Mouse (Mus musculus) right cerebral cortex, postnatal 25 days (tissue): ENCODE results near the gene Lamb3.

Experiments used
- DNase-seq: peaks from one replicate; pipeline ENCODE4 v3.0.0; 2022

Lamb3 gene

GRCm38 (mm10) chr1:193207503-193207902 lies at the start of gene Lamb3:
TSS of gene Lamb3 (plus strand) at chr1:193207699.
- DNase-seq: no peak

DNA sequence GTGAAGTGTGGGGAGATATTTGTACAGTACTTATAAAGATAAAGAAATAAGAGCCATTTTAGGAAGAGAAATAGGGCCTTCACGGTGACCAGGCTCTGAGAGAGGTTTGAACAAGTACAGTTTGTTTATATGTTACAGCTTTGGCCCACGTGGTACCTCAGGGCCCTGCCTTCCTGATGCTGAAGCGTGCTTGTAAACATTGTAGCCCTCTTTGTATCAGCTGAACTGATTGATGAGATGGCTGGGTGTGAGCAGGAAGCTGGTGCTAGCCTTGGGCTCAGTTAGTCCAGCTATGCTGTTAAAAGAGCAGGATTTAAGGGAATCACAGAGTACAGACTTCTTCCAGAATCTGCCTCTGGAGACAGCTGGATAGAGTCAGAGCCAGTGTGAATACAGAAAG lies 48.3 kb upstream of the Lamb3 start:
- no peak for DNase-seq

GRCm38 (mm10) chr1:193159613-193160012 lies 47.9 kb upstream of the Lamb3 start:
- DNase-seq: no peak

GRCm38 (mm10) chr1:193160317-193161032 lies 47.0 kb upstream of the Lamb3 start:
- DNase-seq: no peak

DNA sequence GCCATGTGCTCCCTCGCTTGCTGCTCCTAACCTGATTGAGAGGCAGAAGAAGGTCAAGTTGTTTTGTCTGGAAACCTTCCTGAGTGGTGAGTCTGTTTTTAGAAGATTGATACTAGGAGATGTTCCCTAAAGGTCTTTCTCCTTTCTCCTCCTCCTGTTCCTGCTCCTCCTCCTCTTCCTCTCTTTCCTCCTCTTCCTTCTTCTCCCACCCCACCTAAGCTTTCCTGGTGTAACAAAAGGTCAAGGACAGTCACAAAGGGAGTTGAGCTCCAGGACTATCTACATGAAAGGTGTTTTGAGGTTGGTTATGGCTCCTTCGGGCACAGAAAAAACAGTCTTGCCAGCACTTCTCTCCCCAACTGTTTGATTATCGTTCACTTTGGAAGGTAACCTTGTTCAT lies 39.8 kb upstream of the Lamb3 start, which contains the start of gene A130010J15Rik:
Gene A130010J15Rik (plus strand): TSS at position 301 of the 400 bp plus-strand sequence.
- no peak for DNase-seq

GRCm38 (mm10) chr1:193169228-193169627 lies 38.3 kb upstream of the Lamb3 start:
- DNase-seq: no peak

GRCm38 (mm10) chr1:193169856-193170255 lies 37.6 kb upstream of the Lamb3 start:
- no peak for DNase-seq

- peak; percentile 95 for DNase-seq
Observed at GRCm38 (mm10) chr1:193172991-193173809, 34.3 kb upstream of the Lamb3 start.

- DNase-seq: no peak
Observed at GRCm38 (mm10) chr1:193173810-193174129, 33.7 kb upstream of the Lamb3 start.

GRCm38 (mm10) chr1:193174143-193174733 lies 33.3 kb upstream of the Lamb3 start:
- DNase-seq: no peak

- no peak for DNase-seq
Observed at GRCm38 (mm10) chr1:193181104-193181503, 26.4 kb upstream of the Lamb3 start.

GRCm38 (mm10) chr1:193188257-193188656 lies 19.2 kb upstream of the Lamb3 start:
- no peak for DNase-seq

GRCm38 (mm10) chr1:193189151-193189621 lies 18.3 kb upstream of the Lamb3 start:
- DNase-seq: peak; percentile 26

- no peak for DNase-seq
Observed at GRCm38 (mm10) chr1:193189771-193190170, 17.7 kb upstream of the Lamb3 start.

- no peak for DNase-seq
Observed at GRCm38 (mm10) chr1:193191675-193192283, 15.7 kb upstream of the Lamb3 start.

GRCm38 (mm10) chr1:193194416-193195140 lies 12.9 kb upstream of the Lamb3 start:
- DNase-seq: no peak

GRCm38 (mm10) chr1:193195169-193195810 lies 12.2 kb upstream of the Lamb3 start:
- DNase-seq: no peak

GRCm38 (mm10) chr1:193197494-193198205 lies 9.8 kb upstream of the Lamb3 start:
- no peak for DNase-seq

- DNase-seq: no peak
Observed at GRCm38 (mm10) chr1:193198312-193198711, 9.2 kb upstream of the Lamb3 start.

- no peak for DNase-seq
Observed at GRCm38 (mm10) chr1:193200640-193201382, 6.7 kb upstream of the Lamb3 start.

DNA sequence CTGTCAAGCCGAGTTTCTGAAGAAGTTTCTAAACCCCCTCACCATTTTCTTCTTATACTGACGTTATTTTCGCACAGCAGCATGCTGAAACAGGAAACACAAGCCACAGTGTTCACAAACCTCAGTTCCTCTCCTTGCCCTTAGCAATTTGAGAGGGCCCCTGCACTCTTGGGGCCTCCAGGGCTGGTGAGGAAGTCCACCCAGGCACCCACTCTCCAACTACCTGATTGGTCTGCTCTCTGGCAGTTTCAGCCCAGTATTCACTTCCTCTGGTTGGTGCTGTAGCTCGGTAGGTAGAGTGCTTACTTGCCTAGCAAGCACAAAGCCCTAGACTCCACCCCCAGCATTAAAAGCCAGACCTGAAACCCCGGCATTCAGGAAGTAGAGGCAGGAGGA lies 6.1 kb upstream of the Lamb3 start, which contains the start of gene Traf3ip3:
Gene Traf3ip3 (minus strand): TSS at position 321 of the 396 bp plus-strand sequence.
- DNase-seq: no peak
